Mouse (Mus musculus): ENCODE measurements around the gene Sirt1. TPM values are rescaled to one million over a fixed set of nuclear protein-coding genes. Genes with fewer than 3 reads are reported as not detected.
"Not testable (repeated sequence)": the region's sequence is repeated elsewhere in the genome, so short reads cannot be mapped to it uniquely, and the experiment has no call there.

Gene Sirt1
- polyA plus RNA-seq, 1 experiment from 2014 or later = 4.7 TPM

GRCm38 (mm10) chr10:63385897-63386296, 4.4 kb upstream of the Sirt1 start:
- H3K27me3 ChIP-seq (replicated peaks); H3K27ac ChIP-seq (replicated peaks); ATAC-seq (ENCODE audit: low FRiP score); H3K9me3 ChIP-seq (replicated peaks); H3K36me3 ChIP-seq: not testable (repeated sequence)
- 33% methylated on average over 5 of the region's 5 CpGs for WGBS
- Histone ChIP-seq H3K4me1 (peaks cover 18% of the 10 kb centered on the region), H3K4me2 (peak overlapping the region; percentile 72), H3K4me3 (replicated peaks) (peak overlapping the region; percentile 63), H3K9ac (replicated peaks) (0 out of 2 replicates have a peak overlapping the region, but pooled peaks have one; percentile 23)

DNA sequence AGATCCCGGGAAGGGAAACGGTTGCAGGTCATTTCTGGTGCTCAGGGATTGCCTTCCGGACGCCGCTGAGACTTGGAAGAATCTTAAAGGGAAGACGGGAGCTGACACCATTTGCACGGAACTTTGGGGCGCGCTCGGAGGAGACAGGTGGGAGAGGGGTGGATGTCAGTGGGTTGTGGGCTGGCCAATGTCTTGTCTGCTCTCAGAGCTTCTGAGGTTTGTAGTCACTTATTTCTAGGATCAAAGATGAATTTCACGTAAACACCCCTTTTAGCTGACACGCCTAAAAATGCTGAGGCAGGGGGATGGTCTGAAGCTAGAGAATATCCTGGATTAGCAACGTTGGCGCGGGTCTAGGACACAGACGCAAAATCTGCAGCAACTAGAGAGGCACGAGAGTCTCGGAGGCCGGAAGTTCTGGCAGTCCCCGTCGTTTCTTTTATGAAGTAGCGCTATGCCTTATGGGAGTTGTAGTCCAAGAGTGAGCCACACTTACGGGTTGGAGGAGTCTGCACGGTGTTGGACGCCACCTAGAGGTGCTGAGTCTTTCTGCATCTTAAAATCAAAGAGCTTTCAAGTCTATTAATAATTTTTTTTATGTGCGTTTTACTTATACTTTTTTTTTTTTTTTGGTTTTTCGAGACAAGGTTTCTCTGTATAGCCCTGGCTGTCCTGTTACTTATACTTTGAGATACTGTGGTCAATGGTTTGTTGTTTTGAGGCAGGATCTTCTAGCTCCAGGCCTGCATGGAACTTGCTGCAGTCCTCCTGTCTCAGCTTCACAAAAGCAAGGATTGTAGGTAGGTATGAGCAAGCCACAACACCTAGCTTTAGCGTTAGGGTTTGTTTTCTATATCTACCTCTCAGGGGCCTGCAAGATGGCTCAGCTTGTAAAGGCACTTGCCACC, 1.1 kb upstream of the Sirt1 start, which contains the start of gene Dnajc12:
Gene Dnajc12, plus strand, starts transcription at position 72 of the 908 bp plus-strand sequence.
- under 1% methylated on average over 28 of the region's 28 CpGs for WGBS
- peak within 1 kb of the TSS; percentile 71 for H3K27ac ChIP-seq (replicated peaks)
- H3K9me3 ChIP-seq (replicated peaks) = no peaks in the 10 kb centered on the region
- ATAC-seq (ENCODE audit: low FRiP score) = peak; percentile 93
- H3K4me3 ChIP-seq (replicated peaks) = peak within 1 kb of the TSS; percentile 57
- H3K9ac ChIP-seq (replicated peaks) = peak within 1 kb of the TSS; percentile 60
- no peaks in the 10 kb centered on the region for H3K36me3 ChIP-seq
- H3K27me3 ChIP-seq (replicated peaks) = peaks cover 6% of the 10 kb centered on the region; the same call in 1 of the 2 replicates
- peak within 1 kb of the TSS; percentile 92 for H3K4me2 ChIP-seq
- peaks cover 18% of the 10 kb centered on the region for H3K4me1 ChIP-seq

DNA sequence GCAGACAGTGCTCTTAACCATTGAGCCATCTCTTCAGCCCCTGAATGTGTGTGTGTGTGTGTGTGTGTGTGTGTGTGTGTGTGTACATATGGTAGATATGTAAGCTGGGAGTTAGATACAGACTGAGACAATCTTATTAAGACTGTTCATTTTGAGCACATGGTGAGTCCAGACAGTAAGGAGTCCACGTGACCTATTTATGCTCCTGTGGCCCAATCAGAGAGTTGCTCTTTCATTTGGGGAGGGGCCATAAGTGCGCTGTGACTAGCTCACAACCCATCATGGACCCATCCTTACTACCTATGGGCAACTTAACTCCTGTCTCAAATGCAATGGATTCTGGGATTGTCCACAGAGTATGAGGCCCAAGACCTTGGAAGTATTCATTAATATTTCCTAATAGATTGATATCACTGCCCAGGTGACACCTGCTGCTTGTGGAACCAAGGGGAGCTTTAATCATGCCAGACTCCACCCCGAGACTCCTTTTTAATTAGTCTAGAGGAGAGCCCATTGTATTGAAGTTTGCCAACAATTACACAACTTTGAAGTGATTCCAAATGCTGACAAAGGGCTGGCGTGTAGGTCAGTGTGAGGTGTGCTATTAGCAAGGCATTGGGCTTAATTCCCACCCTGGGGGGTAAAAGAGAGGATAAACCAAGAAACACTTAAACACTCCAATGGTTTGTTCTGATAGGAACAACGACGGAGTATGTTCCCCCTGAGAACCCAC, 2.4 kb downstream of the Sirt1 start:
- 73% methylated on average over 6 of the region's 6 CpGs for WGBS
- Histone ChIP-seq H3K4me3 (replicated peaks) (no peak overlapping the region), H3K9ac (replicated peaks) (no peak overlapping the region), H3K4me1 (peaks cover 9% of the 10 kb centered on the region), H3K27me3 (replicated peaks) (peaks cover 6% of the 10 kb centered on the region; the same call in 1 of the 2 replicates), H3K4me2 (no peak overlapping the region), H3K36me3 (no peaks in the 10 kb centered on the region), H3K9me3 (replicated peaks) (no peaks in the 10 kb centered on the region), H3K27ac (replicated peaks) (no peak overlapping the region)
- ATAC-seq (ENCODE audit: low FRiP score) = no peak

GRCm38 (mm10) chr10:63377468-63377867, 4.0 kb downstream of the Sirt1 start:
- peaks cover 6% of the 10 kb centered on the region; the same call in 1 of the 2 replicates for H3K27me3 ChIP-seq (replicated peaks)
- no peak overlapping the region for H3K27ac ChIP-seq (replicated peaks)
- ATAC-seq (ENCODE audit: low FRiP score) = no peak
- H3K36me3 ChIP-seq = no peaks in the 10 kb centered on the region
- H3K9me3 ChIP-seq (replicated peaks) = no peaks in the 10 kb centered on the region
- 18% methylated on average over 9 of the region's 9 CpGs for WGBS
- H3K4me1 ChIP-seq = peaks cover 9% of the 10 kb centered on the region
- H3K9ac ChIP-seq (replicated peaks) = no peak overlapping the region
- peak overlapping the region; percentile 23; the same call in 1 of the 2 replicates for H3K4me2 ChIP-seq
- no peak overlapping the region for H3K4me3 ChIP-seq (replicated peaks)

DNA sequence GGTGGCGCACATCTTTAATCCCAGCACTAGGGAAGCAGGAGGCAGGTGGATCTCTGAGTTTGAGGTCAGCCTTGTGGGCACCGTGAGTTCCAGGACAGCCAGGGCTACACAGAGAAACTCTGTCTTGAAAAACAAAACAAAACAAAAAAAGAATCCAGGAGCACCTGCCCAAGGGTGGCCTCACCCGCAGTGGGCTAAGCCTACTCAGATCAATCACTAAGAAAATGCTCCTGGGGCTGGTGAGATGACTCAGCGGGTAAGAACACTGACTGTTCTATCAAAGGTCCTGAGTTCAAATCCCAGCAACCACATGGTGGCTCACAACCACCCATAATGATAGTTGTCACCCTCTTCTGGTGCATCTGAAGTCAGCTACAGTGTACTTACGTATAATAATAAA, 5.2 kb downstream of the Sirt1 start:
- H3K4me1 ChIP-seq = peaks cover 2% of the 10 kb centered on the region
- no peak for ATAC-seq (ENCODE audit: low FRiP score)
- peaks cover 6% of the 10 kb centered on the region; the same call in 1 of the 2 replicates for H3K27me3 ChIP-seq (replicated peaks)
- 91% methylated on average over 5 of the region's 5 CpGs for WGBS
- no peak overlapping the region for H3K4me3 ChIP-seq (replicated peaks)
- no peak overlapping the region for H3K9ac ChIP-seq (replicated peaks)
- no peaks in the 10 kb centered on the region for H3K36me3 ChIP-seq
- no peaks in the 10 kb centered on the region for H3K9me3 ChIP-seq (replicated peaks)
- H3K4me2 ChIP-seq = no peak overlapping the region
- H3K27ac ChIP-seq (replicated peaks) = no peak overlapping the region

DNA sequence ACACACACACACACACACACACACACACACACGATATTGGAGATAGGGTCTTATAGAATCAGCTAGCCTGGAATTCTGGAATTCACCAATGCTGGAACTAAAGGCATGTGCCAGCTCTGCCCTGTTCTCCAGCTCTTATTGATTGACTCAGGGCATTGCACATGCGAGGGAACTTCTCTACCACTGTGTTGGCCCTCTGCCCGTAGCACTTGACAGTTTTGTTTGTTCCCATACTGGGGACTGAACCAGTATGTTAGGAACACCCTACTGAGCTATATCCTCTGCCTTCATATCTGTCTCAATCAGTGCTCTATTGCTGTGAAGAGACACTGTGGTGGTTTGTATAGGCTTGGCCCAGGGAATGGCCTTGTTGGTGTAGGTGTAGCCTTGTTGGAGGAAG, 13.5 kb downstream of the Sirt1 start:
- ATAC-seq (ENCODE audit: low FRiP score) = no peak
- Histone ChIP-seq H3K9me3 (replicated peaks) (no peaks in the 10 kb centered on the region), H3K27ac (replicated peaks) (no peak overlapping the region), H3K4me2 (no peak overlapping the region), H3K27me3 (replicated peaks) (no peaks in the 10 kb centered on the region), H3K36me3 (no peaks in the 10 kb centered on the region), H3K9ac (replicated peaks) (no peak overlapping the region), H3K4me1 (no peaks in the 10 kb centered on the region), H3K4me3 (replicated peaks) (no peak overlapping the region)
- 81% methylated on average over 3 of the region's 3 CpGs for WGBS

DNA sequence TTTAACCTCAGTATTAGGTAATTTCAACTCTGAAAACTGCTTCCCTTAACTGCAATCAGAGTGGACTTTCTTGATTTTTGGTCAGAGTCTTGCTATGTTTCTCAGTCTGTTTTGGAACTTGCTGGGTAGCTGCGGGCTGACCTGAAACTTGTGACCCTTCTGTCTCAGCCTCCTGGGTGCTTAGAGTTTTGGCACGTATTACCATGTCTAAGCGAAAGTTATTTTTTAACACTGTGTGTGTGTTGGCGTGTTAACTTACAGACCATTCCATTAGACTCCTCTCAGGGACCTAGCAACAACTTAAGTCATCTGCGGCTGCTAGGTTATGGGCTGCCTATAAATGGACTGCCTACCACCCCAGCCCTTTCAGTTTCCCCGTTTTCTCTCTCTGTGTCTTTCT, 14.1 kb downstream of the Sirt1 start:
- H3K4me1 ChIP-seq = no peaks in the 10 kb centered on the region
- no peak overlapping the region for H3K27ac ChIP-seq (replicated peaks)
- no peak for ATAC-seq (ENCODE audit: low FRiP score)
- H3K4me2 ChIP-seq = no peak overlapping the region
- H3K36me3 ChIP-seq = no peaks in the 10 kb centered on the region
- H3K9ac ChIP-seq (replicated peaks) = no peak overlapping the region
- 79% methylated on average over 6 of the region's 6 CpGs for WGBS
- no peak overlapping the region for H3K4me3 ChIP-seq (replicated peaks)
- H3K9me3 ChIP-seq (replicated peaks) = no peaks in the 10 kb centered on the region
- H3K27me3 ChIP-seq (replicated peaks) = no peaks in the 10 kb centered on the region

DNA sequence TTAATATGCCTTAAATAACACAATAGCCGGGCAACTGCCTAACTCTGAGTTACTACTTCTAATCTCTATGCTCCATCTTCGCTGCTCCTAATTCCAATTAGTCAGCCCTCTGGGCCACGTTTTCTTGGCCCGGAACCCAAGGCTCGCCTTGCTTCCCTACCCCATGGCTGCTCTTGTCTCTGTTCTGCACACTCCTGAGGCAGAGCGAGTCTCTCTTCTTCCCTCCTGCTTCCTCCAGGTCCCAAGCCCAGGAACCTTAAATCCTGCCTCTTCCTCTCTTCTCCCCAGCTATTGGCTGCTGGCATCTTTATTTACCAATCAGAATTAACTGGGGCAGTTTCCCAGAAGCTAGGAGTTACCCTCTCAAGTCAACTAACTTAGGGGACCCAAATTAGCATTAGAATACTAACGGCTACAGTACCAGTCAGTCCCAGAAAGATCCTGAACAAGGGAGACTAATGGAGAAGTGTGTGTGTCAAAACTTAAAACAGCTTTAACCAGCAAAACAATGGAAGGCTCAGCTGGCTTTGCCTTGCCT, 15.5 kb downstream of the Sirt1 start:
- Histone ChIP-seq H3K4me3 (replicated peaks) (no peak overlapping the region), H3K4me1 (no peaks in the 10 kb centered on the region), H3K9me3 (replicated peaks) (no peaks in the 10 kb centered on the region), H3K36me3 (no peaks in the 10 kb centered on the region), H3K9ac (replicated peaks) (no peak overlapping the region), H3K27ac (replicated peaks) (no peak overlapping the region), H3K27me3 (replicated peaks) (no peaks in the 10 kb centered on the region), H3K4me2 (0 out of 2 replicates have a peak overlapping the region, but pooled peaks have one; percentile 22)
- no peak for ATAC-seq (ENCODE audit: low FRiP score)
- WGBS = 57% methylated on average over 7 of the region's 7 CpGs

- ATAC-seq (ENCODE audit: low FRiP score) = no peak
- H3K9ac ChIP-seq (replicated peaks) = no peak overlapping the region
- WGBS = 74% methylated on average over 1 of the region's 1 CpGs
- no peak overlapping the region for H3K27ac ChIP-seq (replicated peaks)
- no peak overlapping the region for H3K4me2 ChIP-seq
- H3K9me3 ChIP-seq (replicated peaks) = no peaks in the 10 kb centered on the region
- H3K36me3 ChIP-seq = no peaks in the 10 kb centered on the region
- no peak overlapping the region for H3K4me3 ChIP-seq (replicated peaks)
- no peaks in the 10 kb centered on the region for H3K27me3 ChIP-seq (replicated peaks)
- no peaks in the 10 kb centered on the region for H3K4me1 ChIP-seq
Measured at GRCm38 (mm10) chr10:63360502-63360901, 21.0 kb downstream of the Sirt1 start.

DNA sequence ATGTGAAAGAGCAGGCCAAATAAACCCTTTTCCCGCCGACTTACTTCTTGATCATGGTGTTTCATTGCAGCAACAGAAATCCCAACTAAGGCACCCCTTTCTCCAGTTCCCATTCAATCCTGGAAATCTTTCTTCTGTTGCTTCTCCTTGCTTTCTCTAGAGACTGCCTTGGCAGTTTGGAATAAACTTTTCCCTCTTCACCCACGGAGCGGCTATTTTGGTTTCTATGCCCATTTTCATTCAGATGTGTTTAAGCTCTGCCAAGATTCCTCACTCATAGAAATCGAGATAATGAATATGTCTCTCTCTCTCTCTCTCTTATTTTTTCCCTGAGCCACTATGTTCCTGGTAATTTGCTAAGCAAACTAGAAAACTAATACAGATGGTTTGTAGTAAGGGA, 29.4 kb downstream of the Sirt1 start:
- no peak overlapping the region for H3K4me3 ChIP-seq (replicated peaks)
- no peaks in the 10 kb centered on the region for H3K9me3 ChIP-seq (replicated peaks)
- no peaks in the 10 kb centered on the region for H3K4me1 ChIP-seq
- no peaks in the 10 kb centered on the region for H3K36me3 ChIP-seq
- H3K9ac ChIP-seq (replicated peaks) = no peak overlapping the region
- H3K27ac ChIP-seq (replicated peaks) = no peak overlapping the region
- no peaks in the 10 kb centered on the region for H3K27me3 ChIP-seq (replicated peaks)
- H3K4me2 ChIP-seq = no peak overlapping the region
- WGBS = 74% methylated on average over 5 of the region's 5 CpGs
- ATAC-seq (ENCODE audit: low FRiP score) = no peak

- not testable (repeated sequence) for H3K9me3 ChIP-seq (replicated peaks); H3K27me3 ChIP-seq (replicated peaks); H3K4me2 ChIP-seq; H3K4me3 ChIP-seq (replicated peaks); H3K36me3 ChIP-seq; H3K9ac ChIP-seq (replicated peaks); H3K4me1 ChIP-seq; ATAC-seq (ENCODE audit: low FRiP score); H3K27ac ChIP-seq (replicated peaks)
- WGBS = 84% methylated on average over 7 of the region's 7 CpGs
Measured at GRCm38 (mm10) chr10:63351099-63351498, 30.4 kb downstream of the Sirt1 start.

Measured in neural tube, embryonic 15.5 days (tissue).